Mouse (Mus musculus) myocyte (in vitro differentiated cells): ENCODE results near the gene Nol9. TPM values are rescaled to one million over a fixed set of nuclear protein-coding genes. Genes with fewer than 3 reads are reported as not detected.

ENCODE experiments used
- H3K27me3 ChIP-seq: one replicate; pipeline ENCODE4 v1.6.1; 2011; ENCODE audit not compliant: control insufficient read depth, insufficient read depth, insufficient read length
- H3K36me3 ChIP-seq: one replicate; pipeline ENCODE4 v1.6.1; 2011; ENCODE audit not compliant: control insufficient read depth, insufficient read depth
- H3K4me2 ChIP-seq: one replicate; pipeline ENCODE4 v1.6.1; 2011; ENCODE audit warnings: low read depth, control low read depth
- H3K4me3 ChIP-seq: one replicate; pipeline ENCODE4 v1.5.1; 2011; ENCODE audit warnings: mild to moderate bottlenecking, control low read depth, moderate library complexity
- H3K79me2 ChIP-seq: one replicate; pipeline ENCODE4 v1.6.1; 2011; ENCODE audit not compliant: control insufficient read depth, insufficient read depth
- H3ac ChIP-seq: one replicate; pipeline ENCODE4 v1.6.1; 2011; ENCODE audit not compliant: control insufficient read depth, insufficient read length
- CEBPB ChIP-seq: IDR thresholded peaks from 2 replicates; pipeline ENCODE4 v1.6.1; 2011; ENCODE audit warnings: mild to moderate bottlenecking, moderate library complexity; ENCODE audit not compliant: poor library complexity, insufficient read depth, severe bottlenecking
- E2F4 ChIP-seq: IDR thresholded peaks from one replicate; pipeline ENCODE4 v1.6.1; 2011; ENCODE audit warnings: mild to moderate bottlenecking, control low read depth, moderate library complexity; ENCODE audit not compliant: insufficient read depth
- MAX ChIP-seq: IDR thresholded peaks from one replicate; pipeline ENCODE4 v1.6.1; 2011; ENCODE audit warnings: low read depth, mild to moderate bottlenecking, control low read depth
- MYOD1 ChIP-seq, 3 experiments: IDR thresholded peaks; one replicate each; pipeline ENCODE4 v1.6.1; 2011; ENCODE audit warnings: control low read depth in 2 of 3, low read depth in 2 of 3, mild to moderate bottlenecking in 2 of 3, moderate library complexity in 1 of 3; ENCODE audit not compliant: insufficient read length in 2 of 3, control insufficient read depth in 1 of 3
- MYOG ChIP-seq, 3 experiments: IDR thresholded peaks; one replicate each; pipeline ENCODE4 v1.6.1; 2011; ENCODE audit warnings: control low read depth in 2 of 3, low read depth in 2 of 3, mild to moderate bottlenecking in 2 of 3; ENCODE audit not compliant: insufficient read length in 2 of 3, control insufficient read depth in 1 of 3, insufficient read depth in 1 of 3
- POLR2A ChIP-seq: IDR thresholded peaks from one replicate; pipeline ENCODE4 v1.6.1; 2011; ENCODE audit warnings: low read depth, mild to moderate bottlenecking, control low read depth, moderate library complexity; ENCODE audit not compliant: insufficient read length
- POLR2AphosphoS2 ChIP-seq: IDR thresholded peaks from one replicate; pipeline ENCODE4 v1.6.1; 2011; ENCODE audit warnings: low read depth, control low read depth; ENCODE audit not compliant: insufficient read length
- REST ChIP-seq: IDR thresholded peaks from one replicate; pipeline ENCODE4 v1.6.1; 2011; ENCODE audit warnings: mild to moderate bottlenecking, control low read depth, moderate library complexity; ENCODE audit not compliant: insufficient read depth, insufficient read length
- SRF ChIP-seq: IDR thresholded peaks from one replicate; pipeline ENCODE4 v1.6.1; 2011; ENCODE audit warnings: low read depth; ENCODE audit not compliant: control insufficient read depth, insufficient read length
- TCF12 ChIP-seq: IDR thresholded peaks from one replicate; pipeline ENCODE4 v1.6.1; 2011; ENCODE audit warnings: mild to moderate bottlenecking, control low read depth; ENCODE audit not compliant: poor library complexity, insufficient read depth, severe bottlenecking
- TCF3 ChIP-seq: IDR thresholded peaks from one replicate; pipeline ENCODE4 v1.6.1; 2011; ENCODE audit warnings: low read depth, control low read depth; ENCODE audit not compliant: insufficient read length
- USF1 ChIP-seq: IDR thresholded peaks from one replicate; pipeline ENCODE4 v1.6.1; 2011; ENCODE audit warnings: low read depth, mild to moderate bottlenecking, control low read depth, moderate library complexity
- polyA plus RNA-seq: library from polyadenylated mRNA; unstranded; fragments of >200 nt; fragmentation: generic; extraction: Trizol; gene quantifications from one replicate; pipeline ENCODE4 v1.2.1, GENCODE M21; 2012; ENCODE audit warnings: missing spikeins

Gene Nol9
- polyA plus RNA-seq, 1 experiment, result 28.5 TPM

DNA sequence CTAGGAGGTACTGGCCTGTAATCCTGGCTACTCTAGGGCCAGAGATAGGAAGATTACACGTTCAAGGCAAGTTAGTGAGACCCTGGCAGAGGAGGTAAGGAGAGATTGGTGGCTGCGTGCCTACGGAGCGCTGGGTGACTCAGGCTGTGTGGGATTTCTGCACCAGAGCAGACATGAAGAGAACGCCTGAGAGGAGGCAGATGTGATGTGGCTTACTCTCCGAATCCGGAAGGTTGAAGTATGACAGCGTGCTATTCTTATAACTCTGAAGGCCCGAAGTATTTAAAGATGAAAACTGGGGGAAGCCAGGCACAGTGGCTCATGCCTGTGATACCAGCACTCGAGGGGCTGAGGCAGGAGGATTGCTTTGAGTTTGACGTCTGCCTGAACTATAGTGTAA is 61.4 kb downstream of the Nol9 start:
- Histone ChIP-seq H3ac (no peak overlapping the region), H3K4me2 (peak overlapping the region; percentile 77), H3K79me2 (peaks cover 24% of the 10 kb centered on the region), H3K27me3 (no peaks in the 10 kb centered on the region), H3K36me3 (peaks cover 16% of the 10 kb centered on the region), H3K4me3 (no peak overlapping the region)
- TF ChIP-seq SRF, result no peak
- peak; percentile 10 for TF ChIP-seq POLR2A
- peak in 1 of 3 experiments; percentile 34 for TF ChIP-seq MYOG (IDR thresholded peaks at IDR 0.05; ENCODE audit: control insufficient read depth in 1 of 3, insufficient read depth in 1 of 3, insufficient read length in 2 of 3, low read depth in 2 of 3)

DNA sequence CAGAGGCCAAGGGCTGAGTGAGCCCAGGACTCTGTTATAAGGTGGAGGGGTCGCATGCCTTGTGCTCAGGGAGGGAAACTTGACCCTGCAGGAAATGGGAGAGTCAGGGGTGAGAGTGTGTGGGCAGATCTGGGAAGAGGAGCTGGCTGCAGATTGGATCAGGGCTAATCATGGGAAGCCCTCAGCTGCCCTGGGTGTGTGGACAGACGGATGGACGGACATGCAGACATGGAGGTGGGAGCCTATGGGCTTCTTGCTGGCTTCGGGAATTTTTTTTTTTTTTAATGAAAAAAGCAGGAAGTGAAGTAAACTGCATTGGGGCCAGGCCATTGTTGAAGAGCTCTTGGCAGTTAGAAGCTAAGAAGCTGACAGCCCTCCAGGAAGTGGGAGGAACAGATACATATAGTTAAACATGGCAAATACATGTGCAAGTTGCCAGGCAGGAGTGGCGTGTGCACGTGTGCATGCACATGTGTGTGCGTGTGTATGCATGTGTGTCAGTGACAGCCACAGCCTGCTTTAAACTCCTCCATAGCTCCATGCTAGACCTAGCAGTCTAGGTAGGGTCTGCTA is 62.0 kb downstream of the Nol9 start:
- H3K4me2 ChIP-seq, result peak overlapping the region; percentile 77

DNA sequence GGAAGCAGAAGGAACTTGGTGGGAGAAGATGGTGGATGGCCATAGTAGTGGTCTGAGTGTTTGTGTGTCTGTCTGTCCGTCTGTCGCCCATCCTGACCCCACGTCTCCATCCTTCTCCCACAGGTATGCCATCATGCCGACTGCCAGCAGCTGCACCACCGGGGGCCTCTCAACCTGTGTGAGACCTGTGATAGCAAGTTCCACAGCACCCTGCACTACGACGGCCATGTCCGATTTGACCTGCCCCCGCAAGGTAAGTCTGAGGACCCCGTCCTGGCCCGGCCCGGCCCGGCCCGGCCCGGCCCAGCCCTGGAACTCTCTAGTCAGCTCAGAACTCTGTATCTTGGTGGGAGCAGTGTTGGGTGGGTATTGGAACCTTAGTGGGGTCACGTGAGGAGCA is 62.8 kb downstream of the Nol9 start:
- Histone ChIP-seq H3K79me2 (peaks cover 18% of the 10 kb centered on the region), H3K4me3 (no peak overlapping the region), H3ac (no peak overlapping the region), H3K36me3 (peaks cover 21% of the 10 kb centered on the region), H3K4me2 (peak overlapping the region; percentile 77), H3K27me3 (no peaks in the 10 kb centered on the region)
- TF ChIP-seq CEBPB (no peak), MYOG (IDR thresholded peaks at IDR 0.05; ENCODE audit: control insufficient read depth in 1 of 3, insufficient read depth in 1 of 3, insufficient read length in 2 of 3, low read depth in 2 of 3) (no peak), MAX (no peak), USF1 (no peak), POLR2AphosphoS2 (no peak), TCF3 (no peak), POLR2A (no peak), REST (no peak), TCF12 (no peak), SRF (no peak), E2F4 (no peak), MYOD1 (IDR thresholded peaks at IDR 0.05; ENCODE audit: control insufficient read depth in 1 of 3, insufficient read length in 2 of 3, low read depth in 2 of 3) (no peak)

More for the DNA sequence above, 62.0 kb downstream of the Nol9 start:
- Histone ChIP-seq H3K4me3 (no peak overlapping the region), H3K79me2 (peaks cover 21% of the 10 kb centered on the region), H3ac (no peak overlapping the region), H3K27me3 (no peaks in the 10 kb centered on the region), H3K36me3 (peaks cover 19% of the 10 kb centered on the region)
- no peak for TF ChIP-seq TCF3
- no peak for TF ChIP-seq USF1
- TF ChIP-seq MYOD1 (IDR thresholded peaks at IDR 0.05; ENCODE audit: control insufficient read depth in 1 of 3, insufficient read length in 2 of 3, low read depth in 2 of 3), result peak in 1 of 3 experiments; percentile 37
- peak in 1 of 3 experiments; percentile 4 for TF ChIP-seq MYOG (IDR thresholded peaks at IDR 0.05; ENCODE audit: control insufficient read depth in 1 of 3, insufficient read depth in 1 of 3, insufficient read length in 2 of 3, low read depth in 2 of 3)
- TF ChIP-seq POLR2A, result peak; percentile 46
- no peak for TF ChIP-seq TCF12

DNA sequence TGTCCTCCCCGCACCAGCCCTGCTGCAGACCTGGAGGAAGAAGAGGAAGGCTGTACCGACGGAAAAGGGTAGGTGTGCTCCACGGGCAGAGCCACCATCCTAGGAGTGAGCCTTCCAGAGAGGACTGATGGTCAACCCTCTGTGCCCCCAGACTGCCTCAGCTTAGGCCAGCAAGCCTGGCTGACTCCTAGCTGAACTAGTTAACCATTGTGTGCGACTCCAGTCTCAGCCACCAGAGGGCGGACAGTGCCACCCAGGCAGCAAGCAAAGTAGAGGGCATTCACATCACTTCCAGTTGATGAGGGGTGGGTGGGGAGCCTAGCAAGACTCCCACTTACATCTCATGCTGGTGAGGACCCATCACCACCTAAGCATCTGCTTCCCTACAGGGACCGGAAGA is 63.9 kb downstream of the Nol9 start:
- Histone ChIP-seq H3ac (no peak overlapping the region), H3K27me3 (no peaks in the 10 kb centered on the region), H3K79me2 (peaks cover 8% of the 10 kb centered on the region), H3K4me3 (no peak overlapping the region), H3K4me2 (no peak overlapping the region), H3K36me3 (peaks cover 23% of the 10 kb centered on the region)
- TF ChIP-seq SRF, result peak; percentile 7
- no peak for TF ChIP-seq REST

DNA sequence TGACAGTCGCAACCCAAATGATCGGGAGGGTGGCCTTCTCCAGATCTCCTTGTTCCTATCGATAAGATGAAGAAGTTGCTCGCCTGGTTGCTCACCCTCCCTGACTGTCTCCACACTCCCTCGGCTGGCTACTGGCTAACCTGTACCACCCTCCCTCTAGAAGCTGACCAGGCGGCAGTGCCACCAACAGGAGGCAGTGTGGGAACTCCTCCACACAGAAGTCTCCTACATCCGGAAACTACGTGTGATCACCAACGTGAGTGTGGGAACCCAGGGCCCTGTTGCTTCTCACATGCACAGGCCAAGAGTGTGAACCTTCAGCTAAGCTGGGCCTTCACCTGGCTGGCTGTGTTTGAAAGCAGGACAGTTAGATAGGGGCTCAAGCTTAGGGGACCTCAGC is 67.6 kb downstream of the Nol9 start:
- no peaks in the 10 kb centered on the region for H3K27me3 ChIP-seq
- TF ChIP-seq MYOD1 (IDR thresholded peaks at IDR 0.05; ENCODE audit: control insufficient read depth in 1 of 3, insufficient read length in 2 of 3, low read depth in 2 of 3) (no peak), CEBPB (no peak), TCF3 (no peak), USF1 (no peak), MAX (no peak), E2F4 (no peak), REST (no peak), TCF12 (no peak), MYOG (IDR thresholded peaks at IDR 0.05; ENCODE audit: control insufficient read depth in 1 of 3, insufficient read depth in 1 of 3, insufficient read length in 2 of 3, low read depth in 2 of 3) (no peak), POLR2A (no peak)
- H3K4me2 ChIP-seq, result no peak overlapping the region
- H3ac ChIP-seq, result no peak overlapping the region
- H3K36me3 ChIP-seq, result peaks cover 44% of the 10 kb centered on the region
- H3K79me2 ChIP-seq, result peaks cover 5% of the 10 kb centered on the region
- no peak overlapping the region for H3K4me3 ChIP-seq
